Mouse (Mus musculus) erythroblast, embryonic 14.5 days (primary cell): Measurements from ENCODE around the gene Arsa.

Experiments
- GATA1 ChIP-seq: IDR thresholded peaks from 2 replicates; pipeline ENCODE4 v1.6.1; 2012; ENCODE audit warnings: low read length, inconsistent platforms, mixed read lengths
- TAL1 ChIP-seq: IDR thresholded peaks from 3 replicates; pipeline ENCODE4 v1.6.1; 2012; ENCODE audit warnings: low read length, inconsistent platforms, mixed read lengths

DNA sequence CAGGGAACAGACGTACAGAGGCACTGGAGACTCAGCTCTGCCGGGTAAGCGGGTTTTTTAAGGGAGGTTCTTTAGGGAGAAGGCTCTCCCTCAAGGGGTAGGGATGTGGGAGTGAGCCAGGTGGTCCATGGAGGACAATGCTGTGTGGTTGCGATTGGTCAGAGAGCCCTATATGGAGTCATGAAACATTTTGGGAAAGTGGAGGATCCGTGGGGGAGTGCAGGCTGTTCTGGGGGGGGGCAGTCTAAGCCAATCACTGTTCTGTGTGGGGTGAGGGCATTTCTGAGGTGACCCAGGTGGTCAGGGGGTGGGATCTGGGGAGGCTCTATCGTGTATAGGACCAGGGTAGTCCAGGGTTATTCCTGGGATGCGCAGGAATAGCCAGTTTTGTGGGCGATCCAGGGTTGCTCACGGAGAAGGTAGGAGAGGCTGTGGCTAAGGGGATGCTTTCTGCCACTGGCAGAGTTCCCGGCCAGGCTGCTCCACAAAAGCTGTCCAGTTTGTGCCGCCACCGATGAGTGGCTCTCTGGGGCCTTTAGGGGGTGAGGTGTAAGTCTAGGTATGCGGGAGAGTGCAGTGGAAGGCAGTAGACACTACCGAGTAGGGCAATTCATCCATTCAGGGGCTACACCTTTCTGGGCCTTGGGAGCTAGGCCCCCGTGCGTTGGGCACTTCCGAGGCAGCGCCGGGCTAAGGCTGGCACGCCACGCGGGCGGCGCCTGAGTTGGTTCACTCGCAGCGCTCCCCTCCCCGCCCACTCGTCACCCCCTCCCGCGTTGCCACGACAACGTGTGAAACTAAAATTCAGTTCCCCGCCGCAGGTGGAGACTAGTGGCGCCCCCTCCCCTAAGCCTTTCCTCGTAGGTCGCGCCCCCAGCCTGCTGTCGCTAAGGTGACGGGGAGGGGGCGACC is 21.1 kb upstream of the Arsa start:
- TF ChIP-seq GATA1 (no peak), TAL1 (no peak)
